Mouse (Mus musculus): ENCODE data around the gene Bora.

Gene Bora

DNA sequence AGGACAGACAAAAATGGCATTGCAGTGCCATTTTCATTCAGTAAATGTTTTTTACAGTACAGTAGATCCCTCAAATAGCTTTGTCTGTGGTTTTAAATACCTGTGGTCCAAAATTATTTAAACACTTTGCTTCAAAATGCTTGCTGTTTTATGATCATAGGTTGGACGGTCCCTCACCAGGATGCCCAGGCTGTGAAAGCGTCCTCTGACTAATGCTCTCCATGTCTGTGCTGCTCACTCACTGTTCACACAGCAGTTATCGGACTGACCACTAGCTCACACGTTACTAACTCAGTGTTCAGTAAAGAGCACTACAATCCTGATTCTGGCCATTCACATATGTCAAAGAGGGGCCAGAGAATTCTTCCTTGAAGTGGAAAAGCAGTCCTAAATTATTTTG, 25.1 kb downstream of the Bora start:
- DNase-seq: no peak

DNA sequence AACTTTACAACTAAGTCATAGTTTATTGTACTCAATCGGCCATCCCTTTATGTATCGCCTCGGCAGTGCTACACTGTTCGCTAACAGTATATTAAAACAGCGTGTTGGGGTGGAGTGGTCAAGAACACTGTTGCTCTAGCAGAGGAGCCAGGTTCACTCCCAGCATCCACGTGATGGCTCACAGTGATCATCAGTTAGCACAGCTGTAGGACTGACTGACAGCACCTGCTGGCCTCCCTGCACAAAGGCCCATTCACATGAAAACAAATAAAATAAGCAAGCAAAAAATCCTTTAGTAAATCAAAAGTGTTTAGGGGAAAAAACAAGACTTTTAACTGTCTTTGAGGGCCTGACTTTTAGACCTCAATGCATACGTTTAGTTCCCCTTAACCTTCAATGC, 42.9 kb downstream of the Bora start:
- DNase-seq: no peak

DNA sequence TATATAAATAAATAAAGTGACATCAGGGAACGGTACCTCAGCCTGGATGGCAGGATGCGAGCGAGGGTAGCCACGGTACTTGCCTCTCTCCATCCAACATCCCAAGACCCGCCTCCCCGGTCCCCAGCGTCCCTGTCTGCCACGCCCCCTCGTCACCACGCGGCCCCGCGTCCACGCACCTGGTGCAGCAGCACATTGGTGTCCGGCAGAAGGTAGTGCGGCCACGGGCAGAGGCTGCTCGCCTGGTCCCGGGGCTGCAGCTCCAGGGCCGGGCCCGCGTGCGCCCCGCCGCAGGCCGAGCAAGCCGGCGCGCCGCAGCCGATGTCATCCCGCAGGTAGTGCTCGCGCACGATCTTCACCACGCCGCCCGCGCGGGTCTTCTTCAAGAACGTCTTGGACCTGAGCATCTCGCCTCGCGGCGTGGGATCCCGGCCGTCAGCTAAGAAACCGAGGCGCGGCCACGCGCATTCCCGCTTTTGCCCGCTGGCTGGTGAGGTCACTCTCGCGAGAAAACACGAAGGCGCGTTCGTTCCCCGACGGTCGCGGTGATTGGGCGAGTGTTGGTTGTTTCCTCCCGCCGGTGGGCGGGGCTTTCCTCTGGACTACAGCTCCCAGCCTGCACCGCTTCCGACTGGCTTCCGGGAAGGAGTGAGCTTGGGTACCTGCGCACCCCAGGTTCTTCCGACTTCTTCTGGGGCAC, 53.4 kb downstream of the Bora start, which contains the start of the genes Pibf1 and Dis3:
Gene Pibf1 (plus strand): TSS at position 158 of the 700 bp plus-strand sequence.
Gene Dis3 (minus strand): TSS at position 504 of the 700 bp plus-strand sequence.
- peak; percentile 98 for DNase-seq

DNA sequence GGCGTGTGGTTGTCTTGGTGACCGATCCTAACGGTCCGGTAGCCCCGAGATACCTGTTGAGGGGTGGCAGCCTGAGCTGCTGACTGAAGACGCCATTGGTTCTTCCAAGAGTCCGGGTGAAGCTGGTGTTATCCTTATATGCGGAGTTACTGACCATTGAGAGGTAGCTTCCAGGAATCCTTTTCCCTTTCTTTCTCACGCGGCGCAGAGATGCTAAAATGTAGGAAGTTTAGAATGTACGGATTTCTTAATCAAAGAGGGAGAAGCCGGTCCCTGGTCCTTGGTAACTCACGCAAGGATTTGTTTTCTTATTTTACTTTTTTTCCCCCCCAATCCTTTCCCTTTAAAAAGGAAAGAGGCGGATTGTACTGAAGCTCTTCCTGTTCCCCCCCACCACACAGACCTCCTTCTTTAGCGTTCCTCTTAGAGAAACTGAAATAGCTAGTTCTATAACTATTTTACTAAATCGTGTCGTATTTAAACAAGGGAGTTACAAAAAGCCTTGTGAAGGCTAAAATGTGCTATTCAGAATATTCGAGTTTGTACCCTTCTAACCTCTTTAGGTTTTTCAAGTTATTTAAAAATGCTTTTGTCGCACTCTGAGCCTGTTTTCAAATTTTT, 54.1 kb downstream of the Bora start:
- DNase-seq: no peak

DNA sequence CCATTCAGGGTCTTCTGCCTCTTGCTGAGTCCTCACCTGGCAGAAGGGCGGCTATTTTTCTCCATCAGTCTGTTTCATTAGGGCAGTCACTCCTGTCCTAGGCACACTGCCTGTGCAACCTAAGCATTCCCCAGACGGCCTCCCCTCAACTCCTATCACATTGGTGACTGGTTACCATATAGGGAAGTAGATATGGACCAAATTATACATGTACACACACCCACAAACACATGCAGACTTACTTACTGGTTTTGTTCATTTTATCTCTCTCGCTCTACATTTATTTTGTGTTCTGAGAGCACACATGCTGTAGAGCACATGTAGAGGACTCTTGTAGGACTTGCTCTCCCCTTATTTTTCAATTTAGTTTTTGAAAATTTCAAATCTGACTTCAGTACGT, 57.0 kb downstream of the Bora start:
- DNase-seq: no peak

DNA sequence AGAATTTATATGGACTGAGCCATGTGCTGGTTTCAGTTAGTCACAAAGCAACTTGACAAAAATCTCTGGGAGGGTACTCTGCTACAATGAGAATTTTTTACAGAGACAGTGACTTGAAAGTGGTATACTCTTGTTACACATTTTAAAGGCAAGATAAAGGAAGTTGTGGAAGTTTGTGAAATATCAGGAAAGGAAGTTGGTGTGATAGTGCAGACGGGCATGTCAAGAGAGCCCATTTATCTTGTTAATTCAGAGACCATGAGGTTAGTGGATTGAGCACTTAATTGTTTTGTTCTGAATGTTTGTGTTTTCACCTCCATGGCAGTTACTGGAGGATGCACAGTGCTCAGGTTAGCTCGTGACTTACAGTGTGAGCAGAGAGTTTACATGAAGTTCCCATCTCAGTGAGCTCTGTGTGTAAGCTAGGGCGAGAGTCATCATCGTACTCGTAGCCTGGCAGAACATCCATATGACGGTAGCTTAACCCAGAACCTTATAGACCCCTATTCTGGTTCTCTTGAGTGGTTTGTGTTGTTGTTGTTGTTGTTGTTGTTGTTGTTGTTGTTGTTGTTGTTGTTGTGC, 58.6 kb downstream of the Bora start:
- DNase-seq: no peak

DNA sequence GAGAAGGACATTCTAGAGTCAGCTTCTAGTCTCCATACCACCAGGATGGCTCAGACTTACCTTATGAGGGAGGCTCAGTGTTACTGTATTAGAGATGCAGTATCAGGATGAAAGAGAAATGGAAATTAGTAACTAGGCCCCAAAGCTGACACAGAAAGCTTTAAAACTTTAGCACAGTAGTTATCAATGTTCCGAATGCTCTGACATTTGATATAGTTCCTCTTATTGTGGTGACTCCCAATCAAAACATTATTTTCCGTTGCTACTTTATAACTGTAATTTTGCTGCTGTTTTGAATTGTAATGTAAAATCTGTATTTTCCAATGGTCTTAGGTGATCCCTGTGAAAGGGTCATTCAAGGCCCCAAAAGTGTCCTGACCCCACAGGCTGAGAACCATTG, 60.6 kb downstream of the Bora start:
- DNase-seq: no peak

DNA sequence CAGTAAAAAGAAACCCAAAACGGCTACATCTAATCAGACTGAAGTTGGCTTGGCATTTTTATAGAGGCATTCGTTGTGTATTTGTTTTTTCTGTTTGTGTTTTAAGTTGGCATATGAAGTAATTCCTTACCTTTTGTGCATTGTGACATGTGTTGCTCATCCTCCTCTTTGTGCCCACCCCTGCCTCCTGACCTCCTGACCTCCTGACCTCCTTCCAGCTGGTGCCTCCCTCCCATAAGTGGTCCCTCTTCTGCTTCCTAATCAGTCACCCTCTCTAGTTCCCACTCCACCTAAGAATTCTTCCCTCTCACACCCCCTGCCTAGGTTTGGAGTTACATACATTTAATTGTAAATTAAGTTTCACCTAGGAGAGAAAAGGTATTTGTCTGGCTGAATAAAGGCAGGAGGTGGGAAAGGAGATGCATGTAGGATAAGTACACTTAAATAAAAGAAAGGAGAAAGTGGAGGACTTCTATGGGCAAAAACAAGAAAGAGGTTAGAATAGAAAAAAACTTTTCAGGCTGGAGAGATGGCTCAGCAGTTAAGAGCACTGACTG, 61.7 kb downstream of the Bora start:
- DNase-seq: no peak

DNA sequence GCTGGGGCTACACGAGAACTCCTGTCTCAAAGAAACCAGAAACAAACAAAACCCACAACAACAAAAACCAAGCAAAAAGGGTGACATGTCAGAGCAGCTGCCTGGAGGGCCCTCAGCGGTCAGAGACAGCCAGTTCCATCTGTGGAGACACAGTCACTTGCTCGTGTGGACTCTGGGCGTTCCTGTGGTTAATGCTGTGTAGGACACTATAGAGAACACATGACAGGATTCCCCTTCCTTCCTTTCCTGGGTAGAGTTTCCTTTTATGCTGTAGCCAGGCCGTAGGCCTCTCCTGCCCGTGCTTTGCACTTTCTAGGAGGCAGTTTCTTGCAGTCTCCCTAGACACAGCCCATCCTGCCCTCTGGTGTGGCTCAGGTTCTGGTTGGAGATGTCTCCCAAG, 62.7 kb downstream of the Bora start:
- no peak for DNase-seq

DNA sequence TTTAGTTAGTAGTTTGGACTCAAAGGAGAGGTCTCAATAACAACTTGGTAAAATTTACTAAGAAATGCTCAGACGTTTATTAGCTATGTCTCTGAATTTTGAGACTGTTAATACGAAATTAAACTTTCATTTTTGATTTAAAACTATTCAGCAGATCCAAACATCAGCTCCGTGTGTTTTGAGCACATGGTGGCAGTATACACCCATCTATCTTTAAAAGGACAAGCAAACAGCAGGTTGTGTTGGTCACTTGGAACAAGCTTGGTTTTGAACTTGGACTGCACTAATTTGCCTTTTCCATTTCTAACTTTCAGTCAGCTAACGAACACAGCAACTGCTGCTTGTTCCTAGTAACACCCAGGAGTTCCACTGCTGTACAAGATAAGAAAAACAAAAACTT, 71.6 kb downstream of the Bora start:
- DNase-seq: no peak

DNA sequence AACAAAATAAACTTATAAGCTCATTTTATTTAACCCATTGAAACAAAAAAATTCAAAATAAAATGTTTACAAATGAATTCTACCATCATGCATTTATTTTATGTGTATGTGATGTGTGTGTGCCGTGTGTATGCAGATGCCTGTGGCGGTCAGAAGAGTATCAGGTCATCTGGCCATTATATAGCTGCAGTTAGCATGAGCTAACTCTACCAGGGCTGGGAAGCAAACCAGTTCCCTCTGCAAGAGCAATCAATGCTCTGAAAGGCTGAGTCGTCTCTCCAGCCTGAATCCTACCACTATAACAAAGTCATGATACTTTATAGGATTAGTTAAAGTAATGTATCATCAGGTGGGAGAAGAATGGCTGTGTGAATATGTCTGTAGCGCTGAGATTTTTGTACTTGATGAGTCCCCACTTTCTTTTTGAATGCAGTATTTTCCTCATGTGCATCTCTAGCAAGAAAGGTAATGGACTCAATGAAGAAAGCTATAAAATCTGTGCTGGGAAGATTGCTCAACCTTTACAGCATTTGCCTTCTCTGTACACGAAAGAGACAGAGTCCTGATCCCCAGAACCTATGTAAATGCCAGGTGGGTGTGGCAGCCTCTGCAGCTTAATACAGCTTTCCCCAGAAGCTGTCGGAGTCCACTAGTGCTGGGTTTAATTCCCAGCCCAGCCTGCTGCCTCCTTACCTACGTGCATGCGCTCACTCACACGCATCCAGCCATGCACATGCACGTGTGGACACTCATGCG, 75.7 kb downstream of the Bora start:
- no peak for DNase-seq

DNA sequence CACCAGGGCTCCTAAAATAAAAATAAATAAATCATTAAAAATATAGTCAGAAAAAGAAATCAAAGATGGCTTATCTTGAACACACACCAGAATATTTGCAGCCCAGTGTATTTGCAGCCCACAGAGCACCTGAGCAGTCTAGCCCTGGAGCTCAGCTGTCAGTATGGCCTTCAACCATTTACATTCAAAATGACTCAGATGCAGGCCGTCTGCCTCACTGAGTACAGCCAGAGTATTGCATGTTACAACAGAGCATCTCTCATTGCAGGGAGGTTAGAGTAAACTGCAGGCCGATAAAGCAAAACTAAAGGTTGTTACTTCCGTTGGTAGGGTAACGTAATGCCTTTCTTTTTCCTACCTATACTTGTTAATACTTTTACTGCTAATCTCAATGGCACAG, 78.1 kb downstream of the Bora start:
- DNase-seq: no peak

Data from kidney, adult 11 months (tissue).